Mouse (Mus musculus): ENCODE measurements around the gene Fam222a. TPM values are rescaled to one million over a fixed set of nuclear protein-coding genes. Genes with fewer than 3 reads are reported as not detected.

Gene Fam222a
- polyA plus RNA-seq, 1 experiment: 2.1 TPM

- no peak for DNase-seq (ENCODE audit: low read depth)
Measured at GRCm38 (mm10) chr5:114583046-114583445, 15.2 kb downstream of the Fam222a start.

- DNase-seq (ENCODE audit: low read depth): no peak
Measured at GRCm38 (mm10) chr5:114583490-114584175, 15.8 kb downstream of the Fam222a start.

GRCm38 (mm10) chr5:114584293-114585104 lies 16.7 kb downstream of the Fam222a start:
- no peak for DNase-seq (ENCODE audit: low read depth)

- DNase-seq (ENCODE audit: low read depth): no peak
Measured at GRCm38 (mm10) chr5:114585682-114586081, 17.9 kb downstream of the Fam222a start.

GRCm38 (mm10) chr5:114587908-114588307 lies 20.1 kb downstream of the Fam222a start:
- DNase-seq (ENCODE audit: low read depth): no peak

- no peak for DNase-seq (ENCODE audit: low read depth)
Measured at GRCm38 (mm10) chr5:114588416-114588815, 20.6 kb downstream of the Fam222a start.

- DNase-seq (ENCODE audit: low read depth): no peak
Measured at GRCm38 (mm10) chr5:114589026-114589425, 21.2 kb downstream of the Fam222a start.

- DNase-seq (ENCODE audit: low read depth): no peak
Measured at GRCm38 (mm10) chr5:114589454-114589853, 21.6 kb downstream of the Fam222a start.

GRCm38 (mm10) chr5:114590043-114590913 lies 22.5 kb downstream of the Fam222a start:
- no peak for DNase-seq (ENCODE audit: low read depth)

GRCm38 (mm10) chr5:114591151-114591561 lies 23.3 kb downstream of the Fam222a start:
- no peak for DNase-seq (ENCODE audit: low read depth)

GRCm38 (mm10) chr5:114592463-114593160 lies 24.8 kb downstream of the Fam222a start:
- no peak for DNase-seq (ENCODE audit: low read depth)

- no peak for DNase-seq (ENCODE audit: low read depth)
Measured at GRCm38 (mm10) chr5:114593161-114593821, 25.5 kb downstream of the Fam222a start.

- no peak for DNase-seq (ENCODE audit: low read depth)
Measured at GRCm38 (mm10) chr5:114593949-114594348, 26.1 kb downstream of the Fam222a start.

GRCm38 (mm10) chr5:114594741-114595241 lies 27.0 kb downstream of the Fam222a start:
- no peak for DNase-seq (ENCODE audit: low read depth)

GRCm38 (mm10) chr5:114596604-114597003 lies 28.8 kb downstream of the Fam222a start:
- no peak for DNase-seq (ENCODE audit: low read depth)

GRCm38 (mm10) chr5:114597222-114597621 lies 29.4 kb downstream of the Fam222a start:
- no peak for DNase-seq (ENCODE audit: low read depth)

- DNase-seq (ENCODE audit: low read depth): no peak
Measured at GRCm38 (mm10) chr5:114597652-114598051, 29.8 kb downstream of the Fam222a start.

GRCm38 (mm10) chr5:114602012-114602411 lies 34.2 kb downstream of the Fam222a start:
- DNase-seq (ENCODE audit: low read depth): no peak

GRCm38 (mm10) chr5:114603975-114604374 lies 36.2 kb downstream of the Fam222a start:
- DNase-seq (ENCODE audit: low read depth): no peak

GRCm38 (mm10) chr5:114604781-114605290 lies 37.0 kb downstream of the Fam222a start:
- DNase-seq (ENCODE audit: low read depth): no peak

Data from gonadal fat pad, adult 2 months (tissue).